Mouse (Mus musculus) testis, adult 10 weeks (tissue): ENCODE results near the gene Alpk1. TPM values are rescaled to one million over a fixed set of nuclear protein-coding genes. Genes with fewer than 3 reads are reported as not detected.

Experiments
- polyA plus RNA-seq: library from polyadenylated mRNA; stranded (reverse); fragments of 350-450 nt; fragmentation: Illumina TruSeq; extraction: RNeasy Lipid Tissue Mini Kit (QIAGEN cat#74804); gene quantifications from one replicate; pipeline ENCODE4 v1.2.3, GENCODE M21; 2014; ENCODE audit warnings: low read depth, low replicate concordance

Gene Alpk1
- polyA plus RNA-seq, result 5.1 TPM

GRCm38 (mm10) chr3:127780021-127780644 lies at the start of gene Alpk1:
Gene Alpk1, minus strand, starts transcription at chr3:127780527.

GRCm38 (mm10) chr3:127789500-127790191 lies 9.3 kb upstream of the Alpk1 start, which contains the start of gene Tifa:
Gene Tifa, plus strand, starts transcription at chr3:127789805.

GRCm38 (mm10) chr3:127633080-127634032 lies 147.0 kb downstream of the Alpk1 start, which contains the start of gene Neurog2:
Gene Neurog2, plus strand, starts transcription at chr3:127633135.

Other genes with a start within 250 kb of the Alpk1 start
- gene Larp7, start 227.2 kb downstream of the Alpk1 start, polyA plus RNA-seq, result 608 TPM
- 25.1 TPM for gene Zgrf1, start 227.0 kb downstream of the Alpk1 start, polyA plus RNA-seq
- 0.18 TPM for gene Neurog2, start 147.4 kb downstream of the Alpk1 start, polyA plus RNA-seq
- gene Tifa, start 9.3 kb upstream of the Alpk1 start, polyA plus RNA-seq, result 6.8 TPM
- gene Ap1ar, start 57.0 kb upstream of the Alpk1 start, polyA plus RNA-seq, result 14.8 TPM
- gene Fam241a, start 115.8 kb upstream of the Alpk1 start, polyA plus RNA-seq, result 65.9 TPM